Mouse (Mus musculus): ENCODE measurements at regions not wholly inside any gene's neighbourhood (a gene's known extent, or its start where the extent isn't known, plus 50 kb on each side); places are given as distances from the start of the nearest gene placed in this dataset.

GRCm38 (mm10) chr13:101914691-101915541, 146.9 kb upstream of the Pik3r1 start:
- H3K4me2 ChIP-seq, result no peak overlapping the region
- H3K27me3 ChIP-seq, result no peaks in the 10 kb centered on the region
- H3K27ac ChIP-seq, result 0 out of 2 replicates have a peak overlapping the region, but pooled peaks have one; percentile 2
- H3K36me3 ChIP-seq, result no peaks in the 10 kb centered on the region
- peaks cover 5% of the 10 kb centered on the region for H3K4me1 ChIP-seq
- H3K4me3 ChIP-seq, result no peak overlapping the region
- ATAC-seq (ENCODE audit: insufficient number of reproducible peaks, insufficient read depth, low FRiP score, low TSS enrichment, low read depth), result no peak
- no peak overlapping the region for H3K9ac ChIP-seq
- 46% methylated on average over 5 of the region's 5 CpGs for WGBS
- H3K9me3 ChIP-seq, result no peaks in the 10 kb centered on the region; the same call in 1 of the 2 replicates

- ATAC-seq (ENCODE audit: insufficient number of reproducible peaks, insufficient read depth, low FRiP score, low TSS enrichment, low read depth), result no peak
- Histone ChIP-seq H3K9ac (no peak overlapping the region), H3K36me3 (no peaks in the 10 kb centered on the region), H3K27ac (0 out of 2 replicates have a peak overlapping the region, but pooled peaks have one; percentile 2), H3K27me3 (no peaks in the 10 kb centered on the region), H3K4me1 (peaks cover 5% of the 10 kb centered on the region), H3K4me2 (no peak overlapping the region), H3K9me3 (no peaks in the 10 kb centered on the region), H3K4me3 (no peak overlapping the region)
- 67% methylated on average over 6 of the region's 6 CpGs for WGBS
Measured at GRCm38 (mm10) chr13:101915542-101915941, 147.5 kb upstream of the Pik3r1 start.

- H3K9ac ChIP-seq, result no peak overlapping the region
- no peak overlapping the region for H3K27ac ChIP-seq
- ATAC-seq (ENCODE audit: insufficient number of reproducible peaks, insufficient read depth, low FRiP score, low TSS enrichment, low read depth), result no peak
- no peak overlapping the region for H3K4me2 ChIP-seq
- 68% methylated on average over 6 of the region's 6 CpGs for WGBS
- peaks cover 5% of the 10 kb centered on the region for H3K4me1 ChIP-seq
- no peak overlapping the region for H3K4me3 ChIP-seq
- H3K27me3 ChIP-seq, result no peaks in the 10 kb centered on the region
- no peaks in the 10 kb centered on the region for H3K9me3 ChIP-seq
- H3K36me3 ChIP-seq, result no peaks in the 10 kb centered on the region
Measured at GRCm38 (mm10) chr13:101915948-101916594, 148.1 kb upstream of the Pik3r1 start.

GRCm38 (mm10) chr13:101916876-101917275, 148.9 kb upstream of the Pik3r1 start:
- no peak overlapping the region for H3K4me2 ChIP-seq
- ATAC-seq (ENCODE audit: insufficient number of reproducible peaks, insufficient read depth, low FRiP score, low TSS enrichment, low read depth), result no peak

GRCm38 (mm10) chr13:101918185-101918584, 150.2 kb upstream of the Pik3r1 start:
- Histone ChIP-seq H3K36me3 (no peaks in the 10 kb centered on the region), H3K4me3 (no peak overlapping the region), H3K4me2 (no peak overlapping the region), H3K9ac (no peak overlapping the region), H3K9me3 (no peaks in the 10 kb centered on the region), H3K27ac (no peak overlapping the region), H3K27me3 (no peaks in the 10 kb centered on the region), H3K4me1 (peaks cover 5% of the 10 kb centered on the region)
- 81% methylated on average over 3 of the region's 3 CpGs for WGBS
- ATAC-seq (ENCODE audit: insufficient number of reproducible peaks, insufficient read depth, low FRiP score, low TSS enrichment, low read depth), result no peak

More at GRCm38 (mm10) chr13:101916876-101917275, 148.9 kb upstream of the Pik3r1 start:
- WGBS, result 91% methylated on average over 5 of the region's 5 CpGs
- Histone ChIP-seq H3K4me1 (peaks cover 5% of the 10 kb centered on the region), H3K9me3 (no peaks in the 10 kb centered on the region), H3K27me3 (no peaks in the 10 kb centered on the region), H3K36me3 (no peaks in the 10 kb centered on the region), H3K27ac (no peak overlapping the region), H3K9ac (no peak overlapping the region), H3K4me3 (no peak overlapping the region)

- Histone ChIP-seq H3K27ac (no peak overlapping the region), H3K9me3 (no peaks in the 10 kb centered on the region)
- 80% methylated on average over 5 of the region's 5 CpGs for WGBS
Measured at GRCm38 (mm10) chr13:101919266-101919665, 151.2 kb upstream of the Pik3r1 start.

GRCm38 (mm10) chr13:101920384-101920783, 152.4 kb upstream of the Pik3r1 start:
- Histone ChIP-seq H3K9ac (no peak overlapping the region), H3K4me2 (no peak overlapping the region), H3K9me3 (no peaks in the 10 kb centered on the region), H3K36me3 (no peaks in the 10 kb centered on the region), H3K27me3 (no peaks in the 10 kb centered on the region), H3K4me1 (no peaks in the 10 kb centered on the region), H3K27ac (no peak overlapping the region), H3K4me3 (no peak overlapping the region)
- no peak for ATAC-seq (ENCODE audit: insufficient number of reproducible peaks, insufficient read depth, low FRiP score, low TSS enrichment, low read depth)
- WGBS, result 82% methylated on average over 3 of the region's 3 CpGs

More at GRCm38 (mm10) chr13:101919266-101919665, 151.2 kb upstream of the Pik3r1 start:
- Histone ChIP-seq H3K4me3 (no peak overlapping the region), H3K27me3 (no peaks in the 10 kb centered on the region), H3K36me3 (no peaks in the 10 kb centered on the region), H3K9ac (no peak overlapping the region), H3K4me2 (no peak overlapping the region), H3K4me1 (peaks cover 5% of the 10 kb centered on the region)
- ATAC-seq (ENCODE audit: insufficient number of reproducible peaks, insufficient read depth, low FRiP score, low TSS enrichment, low read depth), result no peak

GRCm38 (mm10) chr13:101924637-101925036, 156.6 kb upstream of the Pik3r1 start:
- Histone ChIP-seq H3K27me3 (no peaks in the 10 kb centered on the region), H3K9ac (no peak overlapping the region), H3K27ac (no peak overlapping the region), H3K36me3 (no peaks in the 10 kb centered on the region), H3K4me1 (no peaks in the 10 kb centered on the region), H3K9me3 (no peaks in the 10 kb centered on the region), H3K4me3 (no peak overlapping the region), H3K4me2 (no peak overlapping the region)
- 83% methylated on average over 2 of the region's 2 CpGs for WGBS
- no peak for ATAC-seq (ENCODE audit: insufficient number of reproducible peaks, insufficient read depth, low FRiP score, low TSS enrichment, low read depth)

GRCm38 (mm10) chr13:101931264-101931663, 163.2 kb upstream of the Pik3r1 start:
- Histone ChIP-seq H3K4me3 (no peak overlapping the region), H3K9ac (no peak overlapping the region), H3K27me3 (no peaks in the 10 kb centered on the region), H3K36me3 (no peaks in the 10 kb centered on the region), H3K27ac (no peak overlapping the region), H3K9me3 (no peaks in the 10 kb centered on the region), H3K4me1 (no peaks in the 10 kb centered on the region), H3K4me2 (no peak overlapping the region)
- no peak for ATAC-seq (ENCODE audit: insufficient number of reproducible peaks, insufficient read depth, low FRiP score, low TSS enrichment, low read depth)
- WGBS, result 94% methylated on average over 4 of the region's 4 CpGs

GRCm38 (mm10) chr13:101931882-101932281, 163.9 kb upstream of the Pik3r1 start:
- no peaks in the 10 kb centered on the region for H3K36me3 ChIP-seq
- no peak overlapping the region for H3K9ac ChIP-seq
- no peak overlapping the region for H3K4me2 ChIP-seq
- H3K9me3 ChIP-seq, result no peaks in the 10 kb centered on the region
- H3K27ac ChIP-seq, result no peak overlapping the region
- no peaks in the 10 kb centered on the region for H3K27me3 ChIP-seq
- H3K4me1 ChIP-seq, result no peaks in the 10 kb centered on the region
- 66% methylated on average over 1 of the region's 1 CpGs for WGBS
- ATAC-seq (ENCODE audit: insufficient number of reproducible peaks, insufficient read depth, low FRiP score, low TSS enrichment, low read depth), result no peak
- H3K4me3 ChIP-seq, result no peak overlapping the region

- H3K36me3 ChIP-seq, result no peaks in the 10 kb centered on the region
- peaks cover 4% of the 10 kb centered on the region; the same call in 1 of the 2 replicates for H3K9me3 ChIP-seq
- no peak overlapping the region for H3K4me3 ChIP-seq
- no peak overlapping the region for H3K4me2 ChIP-seq
- no peaks in the 10 kb centered on the region for H3K4me1 ChIP-seq
- H3K27me3 ChIP-seq, result no peaks in the 10 kb centered on the region
- H3K9ac ChIP-seq, result no peak overlapping the region
- no peak for ATAC-seq (ENCODE audit: insufficient number of reproducible peaks, insufficient read depth, low FRiP score, low TSS enrichment, low read depth)
- H3K27ac ChIP-seq, result no peak overlapping the region
- 37% methylated on average over 4 of the region's 4 CpGs for WGBS
Measured at GRCm38 (mm10) chr13:101935843-101936242, 167.8 kb upstream of the Pik3r1 start.

- Histone ChIP-seq H3K27me3 (no peaks in the 10 kb centered on the region), H3K27ac (no peak overlapping the region), H3K9me3 (no peaks in the 10 kb centered on the region), H3K4me3 (no peak overlapping the region), H3K9ac (no peak overlapping the region), H3K4me1 (peaks cover 8% of the 10 kb centered on the region), H3K4me2 (no peak overlapping the region), H3K36me3 (no peaks in the 10 kb centered on the region)
- 69% methylated on average over 3 of the region's 3 CpGs for WGBS
- ATAC-seq (ENCODE audit: insufficient number of reproducible peaks, insufficient read depth, low FRiP score, low TSS enrichment, low read depth), result no peak
Measured at GRCm38 (mm10) chr13:101954521-101954920, 186.5 kb upstream of the Pik3r1 start.
